Mouse (Mus musculus): ENCODE measurements around the gene Psmd3.

- TF ChIP-seq CTCF (IDR thresholded peaks at IDR 0.05; ENCODE audit: low read depth) (no peak), EP300 (IDR thresholded peaks at IDR 0.05; ENCODE audit: low read depth) (no peak)
Measured at GRCm38 (mm10) chr11:98711046-98711434, 28.7 kb downstream of the Psmd3 start.

Data from heart, postnatal 0 days (tissue).